20 mouse cellular contexts compared by ENCODE assay signal in the genomic region with DNA sequence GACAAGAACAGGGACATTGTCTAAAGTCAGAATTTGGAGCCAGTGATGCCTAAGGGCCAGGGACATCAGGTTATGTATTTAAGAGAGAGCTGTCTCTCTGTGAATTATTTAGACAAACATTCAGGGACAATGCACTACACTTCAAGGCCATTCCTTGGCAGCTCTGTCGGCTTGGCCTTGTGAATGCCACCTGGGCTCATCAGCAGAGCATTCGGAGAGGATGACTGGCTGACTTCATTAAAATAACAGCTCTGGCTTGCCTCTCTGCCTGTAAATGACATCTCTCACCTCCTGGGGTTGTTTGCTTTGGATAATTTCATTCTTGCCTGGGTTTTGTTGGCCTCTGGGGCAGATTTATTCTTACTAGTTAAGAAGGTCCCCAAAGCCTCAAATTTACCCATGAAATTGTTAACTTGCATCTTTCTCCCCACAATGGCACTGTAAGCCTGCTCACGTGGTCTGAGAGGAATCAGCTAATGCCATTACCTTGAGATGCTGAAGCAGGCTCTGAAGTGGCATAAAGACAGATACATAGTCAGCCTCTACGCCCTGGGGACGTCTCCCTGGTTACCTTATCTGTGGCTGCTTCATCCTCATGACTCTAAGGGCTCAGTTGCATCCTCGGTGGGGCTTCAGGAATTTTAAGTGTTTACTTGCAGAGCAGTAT.
A peak's percentile ranks its signal among the peaks of the same experiment; 100 is the strongest.
DNase-seq lines count a peak whose midpoint lies in the region; ATAC-seq and TF ChIP-seq lines count a peak whose summit lies in the region.
"Had no signal": no experiment of that assay in that cellular context is flagged by ENCODE, and none has a peak within 500 bp of the region (broad histone marks: within the 10 kb centered on the region; RNA-seq: fewer than 3 reads in every experiment).

No protein-coding gene starts in this region.

- H3K36me3 ChIP-seq in midbrain, postnatal 0 days (ENCODE audit: insufficient read depth, low read length): no peaks in the 10 kb centered on the region
- H3K36me3 ChIP-seq: forebrain, embryonic 12.5 days; limb, embryonic 15.5 days; liver, embryonic 15.5 days; neural tube, embryonic 12.5 days had no signal

- H3K4me1 ChIP-seq in midbrain, postnatal 0 days (ENCODE audit: insufficient read depth, low read length): peaks cover 17% of the 10 kb centered on the region; the same call in 1 of the 2 replicates
- H3K4me1 ChIP-seq: liver, embryonic 15.5 days had no signal

- peak; percentile 39 to 59 for DNase-seq in cerebellum, postnatal 14 days
- DNase-seq in cerebellum, adult 9-11 months: no peak
- DNase-seq in R1 (ENCODE audit: low read depth, low spot score): peak; percentile 19
- peak; percentile 42 to 43 for DNase-seq in adrenal gland, postnatal 36 days
- DNase-seq in midbrain, postnatal 0 days (ENCODE audit: low spot score): no peak
- no peak for DNase-seq in spleen, postnatal 10 days (ENCODE audit: low spot score in 2 of 2)
- DNase-seq in retina, embryonic 14.5 days (ENCODE audit: low spot score): no peak
- DNase-seq: B cell, adult 2 months; cerebellum, adult 11-12 months; heart, postnatal 10 days; kidney, adult 11 months; kidney, postnatal 10 days; right cerebral cortex, postnatal 14 days; thymus, adult 2 months had no signal

- H3K9ac ChIP-seq in midbrain, postnatal 0 days (replicated peaks; ENCODE audit: low read length, poor library complexity, severe bottlenecking): no peak overlapping the region
- H3K9ac ChIP-seq: forebrain, embryonic 12.5 days; limb, embryonic 15.5 days; liver, embryonic 15.5 days; neural tube, embryonic 12.5 days had no signal

- H3K27me3 ChIP-seq in midbrain, postnatal 0 days (ENCODE audit: insufficient read depth, low read length): no peaks in the 10 kb centered on the region
- H3K27me3 ChIP-seq: forebrain, embryonic 12.5 days; limb, embryonic 15.5 days; liver, embryonic 15.5 days; neural tube, embryonic 12.5 days had no signal

- no peak for TF ChIP-seq CTCF in midbrain, postnatal 0 days (IDR thresholded peaks at IDR 0.05)

- H3K4me2 ChIP-seq in midbrain, postnatal 0 days (ENCODE audit: low read depth, low read length, poor library complexity, severe bottlenecking): no peak overlapping the region
- H3K4me2 ChIP-seq: forebrain, embryonic 12.5 days; heart, embryonic 11.5 days; limb, embryonic 15.5 days; liver, embryonic 15.5 days; neural tube, embryonic 12.5 days had no signal

- WGBS in midbrain, postnatal 0 days: 34% methylated on average over 6 of the region's 6 CpGs

- no peak overlapping the region for H3K4me3 ChIP-seq in midbrain, postnatal 0 days (ENCODE audit: low read depth, low read length)
- H3K4me3 ChIP-seq: forebrain, embryonic 12.5 days; layer of hippocampus, adult 2 months; limb, embryonic 15.5 days; liver, embryonic 15.5 days; neural tube, embryonic 12.5 days had no signal

- H3K9me3 ChIP-seq in midbrain, postnatal 0 days (ENCODE audit: low read length): no peaks in the 10 kb centered on the region
- H3K9me3 ChIP-seq: forebrain, embryonic 12.5 days; limb, embryonic 15.5 days; liver, embryonic 15.5 days; neural tube, embryonic 12.5 days had no signal

- ATAC-seq in midbrain, postnatal 0 days (ENCODE audit: low FRiP score): no peak; the same call in 1 of the 2 replicates

- H3K27ac ChIP-seq in midbrain, postnatal 0 days (ENCODE audit: low read depth, low read length): peak overlapping the region; percentile 43; the same call in 1 of the 2 replicates
- H3K27ac ChIP-seq: forebrain, embryonic 12.5 days; layer of hippocampus, adult 2 months; limb, embryonic 15.5 days; liver, embryonic 15.5 days; neural tube, embryonic 12.5 days had no signal

Comparison
In these comparisons a context has a peak if more than half of its experiments do, and no peak if none do; other contexts are left out.
1. DNase-seq: peak in cerebellum, postnatal 14 days (2 of 2), R1 (single experiment) and adrenal gland, postnatal 36 days (2 of 2); none in cerebellum, adult 9-11 months (single experiment), midbrain, postnatal 0 days (single experiment), spleen, postnatal 10 days (0 of 2) and retina, embryonic 14.5 days (single experiment).